Comparison of ENCODE assay signal across 29 mouse cellular contexts in the genomic region with DNA sequence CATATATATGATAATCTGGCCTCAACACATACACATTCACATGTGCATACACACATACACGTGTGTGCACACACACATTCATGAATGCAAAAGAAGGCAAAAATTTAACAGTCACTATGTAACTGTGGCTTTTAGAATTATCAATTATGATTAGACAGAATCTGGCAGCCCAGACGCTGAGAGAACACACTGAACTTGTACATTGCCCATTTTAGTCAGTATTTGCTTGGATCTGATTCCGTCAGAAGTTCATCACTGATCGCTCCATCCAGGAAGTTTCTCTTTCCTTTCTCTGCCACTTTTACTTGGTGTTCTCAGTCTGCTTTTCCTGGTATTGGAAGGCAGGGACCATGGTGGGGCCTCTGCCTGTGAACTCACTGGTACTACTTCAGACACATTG.
"Had no signal": no experiment of that assay in that cellular context is flagged by ENCODE, and none has a peak within 500 bp of the region (broad histone marks: within the 10 kb centered on the region; RNA-seq: fewer than 3 reads in every experiment).

No protein-coding gene starts in this region.

- DNase-seq: left cerebral cortex, postnatal 4 days; liver; liver, embryonic 13.5 days; liver, postnatal 0 days; lung, adult 18-20 months; lung, adult 2 months; lung, embryonic 14.5 days; lung, postnatal 10 days; lung, postnatal 14 days; lung, postnatal 36 days; lung, postnatal 4 days; midbrain, embryonic 14.5 days had no signal

- H3K4me3 ChIP-seq: limb, embryonic 10.5 days; limb, embryonic 12.5 days; limb, embryonic 13.5 days; limb, embryonic 15.5 days; liver, embryonic 12.5 days; liver, embryonic 13.5 days; liver, embryonic 15.5 days; lung, embryonic 15.5 days; megakaryocyte, embryonic 14.5 days; midbrain, embryonic 10.5 days; midbrain, embryonic 12.5 days; midbrain, embryonic 13.5 days; midbrain, embryonic 15.5 days; myocyte; neural tube, embryonic 12.5 days; neural tube, embryonic 13.5 days had no signal

- H3K27ac ChIP-seq: limb, embryonic 10.5 days; limb, embryonic 12.5 days; limb, embryonic 13.5 days; limb, embryonic 15.5 days; liver, embryonic 12.5 days; liver, embryonic 13.5 days; liver, embryonic 14.5 days; liver, embryonic 15.5 days; lung, embryonic 15.5 days; macrophage; midbrain, embryonic 10.5 days; midbrain, embryonic 12.5 days; midbrain, embryonic 13.5 days; midbrain, embryonic 15.5 days; neural tube, embryonic 12.5 days; neural tube, embryonic 13.5 days had no signal
